Mouse (Mus musculus) spleen, adult 18-20 months (tissue): ENCODE measurements at regions not wholly inside any gene's neighbourhood (a gene's known extent, or its start where the extent isn't known, plus 50 kb on each side); places are given as distances from the start of the nearest gene placed in this dataset.

Experiments
- DNase-seq, 2 experiments: peaks; one replicate each; pipeline ENCODE4 v3.0.0; 2022; ENCODE audit warnings: mixed read lengths in 2 of 2

GRCm38 (mm10) chr10:125896646-125897045 is 69.3 kb upstream of the Lrig3 start:
- DNase-seq: no peak

DNA sequence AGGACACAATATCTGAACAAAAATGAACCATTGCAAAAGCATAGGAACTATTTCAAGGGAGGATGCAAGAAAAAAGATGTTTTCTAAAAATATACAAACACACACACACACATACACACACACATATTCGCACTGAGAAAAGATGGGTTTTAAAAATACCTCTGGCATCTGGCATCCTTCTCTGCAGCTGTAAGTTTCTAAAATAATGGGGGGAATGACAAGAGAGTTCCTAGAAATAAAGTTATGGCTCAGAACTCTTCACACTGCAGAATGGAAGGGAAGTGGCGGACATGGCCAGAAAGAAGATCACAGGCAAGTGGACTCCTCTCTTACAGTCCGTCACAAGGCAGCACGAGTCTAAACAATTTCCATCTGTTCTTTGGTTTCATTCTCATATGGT is 66.5 kb upstream of the Lrig3 start:
- no peak for DNase-seq

DNA sequence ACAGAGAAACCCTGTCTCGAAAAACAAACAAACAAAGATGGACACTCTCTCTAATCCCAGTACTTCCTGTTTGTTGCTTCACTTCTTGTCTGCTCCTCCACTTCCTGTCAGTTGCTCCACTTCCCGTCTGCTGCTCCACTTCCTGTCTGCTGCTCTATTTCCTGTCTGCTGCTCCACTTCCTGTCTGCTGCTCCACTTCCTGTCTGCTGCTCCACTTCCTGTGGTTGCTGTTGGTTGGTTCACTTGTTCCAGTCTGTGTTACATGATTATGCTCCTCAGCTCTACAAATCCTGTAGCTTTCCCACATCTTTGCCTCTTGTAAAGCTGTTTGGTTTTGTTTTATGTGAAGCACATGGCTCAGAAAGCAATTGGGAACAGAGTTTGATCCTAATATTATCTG is 65.4 kb upstream of the Lrig3 start:
- no peak for DNase-seq

DNA sequence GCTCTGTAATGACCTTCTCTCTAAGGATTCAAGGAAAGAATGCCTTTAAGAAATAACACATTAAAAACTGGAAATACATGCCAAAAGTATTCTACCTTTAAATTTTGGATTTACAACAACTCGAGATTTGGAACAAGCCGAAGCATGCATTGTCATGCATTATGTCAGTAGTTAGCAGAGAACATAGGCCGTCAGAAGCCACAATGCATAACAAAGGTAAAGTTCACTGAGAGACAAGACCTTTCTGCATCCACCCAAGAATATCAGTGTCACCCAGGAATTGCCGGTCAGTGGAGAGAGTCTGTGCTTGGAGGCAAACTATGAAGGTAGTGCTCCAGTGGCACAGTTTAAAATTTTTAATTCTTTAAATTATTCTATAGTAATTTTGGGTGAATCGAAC is 63.3 kb upstream of the Lrig3 start:
- DNase-seq: no peak

DNA sequence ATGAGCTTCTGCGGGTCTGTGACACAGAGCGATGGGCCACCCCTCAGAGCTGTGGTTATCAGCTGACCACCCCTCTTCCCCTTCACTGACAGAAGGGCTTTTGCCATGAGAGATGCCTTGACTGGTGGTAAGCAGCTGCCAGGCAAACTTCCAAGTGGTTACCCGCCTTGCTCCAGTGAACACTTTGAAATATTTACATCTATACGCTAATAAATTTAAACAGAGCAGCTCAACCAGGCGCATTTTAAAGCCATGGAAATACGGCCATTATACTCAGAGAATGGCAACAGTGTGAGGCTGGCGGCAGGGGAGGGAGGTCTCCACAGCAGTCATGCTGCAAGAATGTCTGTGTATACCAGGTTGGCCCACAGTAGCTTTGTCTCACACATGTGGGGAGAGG is 53.8 kb upstream of the Lrig3 start:
- no peak for DNase-seq
